Mouse (Mus musculus): ENCODE measurements around the gene Mtg2.

Gene Mtg2

GRCm38 (mm10) chr2:180070481-180071453 is at the start of gene Mtg2:
Mtg2 (plus strand) TSS chr2:180070588.
- CTCF ChIA-PET = interaction anchor here (0.5 to 2.2 kb wide), 14 partner anchors 10 to 218 kb away, joined by 3 to 14 read pairs (median 4); partner anchors contain the start of genes Hrh3 (in 1 of the 4), Psma7 (in 1 of the 4), Rbbp8nl (in 1 of the 4) and Ss18l1 (in 1 of the 4)

GRCm38 (mm10) chr2:180020919-180021318 is 49.5 kb upstream of the Mtg2 start:
- CTCF ChIA-PET = interaction anchor here in 3 of 4 experiments (1.3 to 1.8 kb wide), 3 partner anchors 30 kb away, joined by 4 to 9 read pairs (median 6); no protein-coding TSS in a partner anchor
- POLR2A ChIA-PET = interaction anchor here in 2 of 4 experiments (1.1 to 1.5 kb wide), 7 partner anchors 10 to 50 kb away, joined by 3 to 7 read pairs (median 5); partner anchors contain the start of genes Psma7 (in 2 of the 2), Ss18l1 (in 2 of the 2) and Mtg2 (in 1 of the 2)

More at GRCm38 (mm10) chr2:180070481-180071453, at the start of gene Mtg2:
- POLR2A ChIA-PET = interaction anchor here (0.5 to 5.0 kb wide), 59 partner anchors 8 to 762 kb away, joined by 3 to 62 read pairs (median 4); partner anchors contain the start of genes Lsm14b (in 3 of the 4), Psma7 (in 3 of the 4), Ss18l1 (in 3 of the 4) and Hrh3 (in 2 of the 4)

GRCm38 (mm10) chr2:180022751-180023150 is 47.6 kb upstream of the Mtg2 start:
- CTCF ChIA-PET = no interaction called here

GRCm38 (mm10) chr2:180024401-180025098 is 45.8 kb upstream of the Mtg2 start, which contains the start of gene Lsm14b:
Lsm14b (plus strand) TSS chr2:180024987.
- ChIA-PET POLR2A (interaction anchor here (0.6 to 6.1 kb wide), 51 partner anchors 9 to 432 kb away, joined by 3 to 99 read pairs (median 5); partner anchors contain the start of genes Mtg2 (in 3 of the 4), Psma7 (in 3 of the 4), Ss18l1 (in 3 of the 4) and Osbpl2 (in 2 of the 4)), CTCF (interaction anchor here in 3 of 4 experiments (0.5 to 1.8 kb wide), 5 partner anchors 26 to 104 kb away, joined by 3 to 23 read pairs (median 5); no protein-coding TSS in a partner anchor)

More at GRCm38 (mm10) chr2:180022751-180023150, 47.6 kb upstream of the Mtg2 start:
- POLR2A ChIA-PET = interaction anchor here in 1 of 4 experiments (0.7 kb wide), 1 partner anchor 62 kb away, joined by 3 read pairs; no protein-coding TSS in a partner anchor

GRCm38 (mm10) chr2:180025135-180025860 is 45.1 kb upstream of the Mtg2 start:
- POLR2A ChIA-PET = interaction anchor here (0.8 to 6.1 kb wide), 36 partner anchors 8 to 248 kb away, joined by 3 to 99 read pairs (median 6); partner anchors contain the start of genes Psma7 (in 3 of the 4), Ss18l1 (in 3 of the 4), Rps21 (in 2 of the 4) and Cables2 (in 1 of the 4)
- CTCF ChIA-PET = interaction anchor here in 3 of 4 experiments (0.5 to 1.8 kb wide), 5 partner anchors 26 to 226 kb away, joined by 3 to 23 read pairs (median 5); no protein-coding TSS in a partner anchor

- ChIA-PET CTCF (interaction anchor here in 3 of 4 experiments (0.6 to 1.8 kb wide), 3 partner anchors 25 to 225 kb away, joined by 3 to 9 read pairs (median 5); no protein-coding TSS in a partner anchor), POLR2A (interaction anchor here (0.8 to 6.1 kb wide), 26 partner anchors 10 to 1217 kb away, joined by 3 to 99 read pairs (median 7); partner anchors contain the start of genes Psma7 (in 3 of the 4), Ss18l1 (in 3 of the 4), Cables2 (in 1 of the 4) and Hrh3 (in 1 of the 4))
These were observed 44.6 kb upstream of the Mtg2 start for GRCm38 (mm10) chr2:180025861-180026200.

- CTCF ChIA-PET = interaction anchor here in 1 of 4 experiments (1.2 kb wide), 1 partner anchor 23 kb away, joined by 4 read pairs; no protein-coding TSS in a partner anchor
- POLR2A ChIA-PET = interaction anchor here (0.7 to 6.1 kb wide), 9 partner anchors 10 to 235 kb away, joined by 3 to 99 read pairs (median 3); partner anchors contain the start of genes Psma7 (in 2 of the 4) and Ss18l1 (in 2 of the 4)
These were observed 42.6 kb upstream of the Mtg2 start for GRCm38 (mm10) chr2:180027768-180028167.

- CTCF ChIA-PET = no interaction called here
These were observed 39.1 kb upstream of the Mtg2 start for GRCm38 (mm10) chr2:180031270-180031669.

GRCm38 (mm10) chr2:180032925-180033324 is 37.5 kb upstream of the Mtg2 start:
- POLR2A ChIA-PET = interaction anchor here in 3 of 4 experiments (0.8 to 9.8 kb wide), 10 partner anchors 7 to 46 kb away, joined by 3 to 99 read pairs (median 4); partner anchors contain the start of genes Psma7 (in 3 of the 3), Ss18l1 (in 3 of the 3), Lsm14b (in 2 of the 3) and Mtg2 (in 2 of the 3)
- CTCF ChIA-PET = interaction anchor here in 3 of 4 experiments (0.6 to 2.5 kb wide), 4 partner anchors 18 to 55 kb away, joined by 3 to 10 read pairs (median 4); no protein-coding TSS in a partner anchor

More at GRCm38 (mm10) chr2:180031270-180031669, 39.1 kb upstream of the Mtg2 start:
- POLR2A ChIA-PET = interaction anchor here in 2 of 4 experiments (0.9 to 4.2 kb wide), 6 partner anchors 10 to 225 kb away, joined by 3 to 22 read pairs (median 4); partner anchors contain the start of genes Psma7 (in 2 of the 2), Ss18l1 (in 2 of the 2) and Mtg2 (in 1 of the 2)

- ChIA-PET CTCF (interaction anchor here in 2 of 4 experiments (1.6 to 2.5 kb wide), 2 partner anchors 17 to 18 kb away, joined by 6 to 10 read pairs; no protein-coding TSS in a partner anchor), POLR2A (interaction anchor here in 3 of 4 experiments (0.6 to 9.8 kb wide), 11 partner anchors 7 to 85 kb away, joined by 3 to 99 read pairs (median 3); partner anchors contain the start of genes Lsm14b (in 3 of the 3), Psma7 (in 3 of the 3), Ss18l1 (in 3 of the 3) and Mtg2 (in 2 of the 3))
These were observed 36.4 kb upstream of the Mtg2 start for GRCm38 (mm10) chr2:180033956-180034355.

GRCm38 (mm10) chr2:180034753-180035152 is 35.6 kb upstream of the Mtg2 start:
- CTCF ChIA-PET = interaction anchor here in 2 of 4 experiments (1.6 to 2.5 kb wide), 2 partner anchors 16 to 18 kb away, joined by 6 to 10 read pairs; no protein-coding TSS in a partner anchor
- POLR2A ChIA-PET = interaction anchor here in 3 of 4 experiments (0.6 to 9.8 kb wide), 10 partner anchors 8 to 222 kb away, joined by 3 to 99 read pairs (median 5); partner anchors contain the start of genes Lsm14b (in 3 of the 3) and Rps21 (in 1 of the 3)

- POLR2A ChIA-PET = interaction anchor here (0.6 to 9.8 kb wide), 18 partner anchors 9 to 217 kb away, joined by 3 to 99 read pairs (median 3); partner anchors contain the start of genes Lsm14b (in 3 of the 4) and Rps21 (in 1 of the 4)
- CTCF ChIA-PET = interaction anchor here in 2 of 4 experiments (1.3 to 2.9 kb wide), 2 partner anchors 10 to 11 kb away, joined by 3 to 14 read pairs; no protein-coding TSS in a partner anchor
These were observed 30.0 kb upstream of the Mtg2 start for GRCm38 (mm10) chr2:180040406-180040805.

- CTCF ChIA-PET = interaction anchor here (0.5 to 2.9 kb wide), 14 partner anchors 9 to 294 kb away, joined by 3 to 35 read pairs (median 4); no protein-coding TSS in a partner anchor
- POLR2A ChIA-PET = interaction anchor here (0.7 to 9.8 kb wide), 63 partner anchors 8 to 680 kb away, joined by 3 to 99 read pairs (median 3); partner anchors contain the start of genes Lsm14b (in 3 of the 4), Mtg2 (in 3 of the 4), Osbpl2 (in 3 of the 4) and Rps21 (in 2 of the 4)
These were observed 28.7 kb upstream of the Mtg2 start for GRCm38 (mm10) chr2:180041577-180042255.

GRCm38 (mm10) chr2:180042256-180042857 is 28.0 kb upstream of the Mtg2 start, which contains the start of the genes Psma7 and Ss18l1:
Psma7 (minus strand) TSS chr2:180042433.
Ss18l1 (plus strand) TSS chr2:180042509.
- CTCF ChIA-PET = interaction anchor here (0.5 to 2.9 kb wide), 16 partner anchors 8 to 294 kb away, joined by 3 to 35 read pairs (median 4); partner anchors contain the start of gene Mtg2 (in 1 of the 4)
- POLR2A ChIA-PET = interaction anchor here (0.6 to 9.8 kb wide), 67 partner anchors 8 to 679 kb away, joined by 3 to 99 read pairs (median 3); partner anchors contain the start of genes Lsm14b (in 4 of the 4), Mtg2 (in 3 of the 4), Osbpl2 (in 3 of the 4) and Rps21 (in 2 of the 4)
